Mouse (Mus musculus) C2C12 (cell line): Measurements from ENCODE around the gene Hoxb6. TPM values are rescaled to one million over a fixed set of nuclear protein-coding genes. Genes with fewer than 3 reads are reported as not detected.

Source experiments
- H3K27me3 ChIP-seq: one replicate; pipeline ENCODE4 v1.6.1; 2011; ENCODE audit not compliant: control insufficient read depth, insufficient read depth, insufficient read length
- H3K36me3 ChIP-seq: one replicate; pipeline ENCODE4 v1.6.1; 2011; ENCODE audit not compliant: control insufficient read depth, insufficient read depth
- H3K4me3 ChIP-seq: one replicate; pipeline ENCODE4 v1.5.1; 2011; ENCODE audit warnings: mild to moderate bottlenecking, control low read depth; ENCODE audit not compliant: poor library complexity, insufficient read depth, severe bottlenecking
- H3K79me2 ChIP-seq: one replicate; pipeline ENCODE4 v1.6.1; 2011; ENCODE audit not compliant: control insufficient read depth, insufficient read depth
- H3K79me3 ChIP-seq: one replicate; pipeline ENCODE4 v1.6.1; 2011; ENCODE audit warnings: low read depth, control low read depth
- H3ac ChIP-seq: one replicate; pipeline ENCODE3; 2011; ENCODE audit warnings: low read depth; ENCODE audit not compliant: control insufficient read depth, insufficient read length
- CEBPB ChIP-seq: IDR thresholded peaks from one replicate; pipeline ENCODE4 v1.6.1; 2011; ENCODE audit warnings: low read depth, mild to moderate bottlenecking, control low read depth, moderate library complexity
- CTCF ChIP-seq: IDR thresholded peaks from one replicate; pipeline ENCODE4 v1.5.1; 2011; ENCODE audit not compliant: control insufficient read depth, insufficient read depth, insufficient read length
- FOSL1 ChIP-seq: IDR thresholded peaks from one replicate; pipeline ENCODE4 v1.8.0; 2011; ENCODE audit warnings: mild to moderate bottlenecking, low read length; ENCODE audit not compliant: poor library complexity, insufficient read depth, severe bottlenecking
- MAX ChIP-seq: IDR thresholded peaks from one replicate; pipeline ENCODE4 v1.6.1; 2011; ENCODE audit warnings: mild to moderate bottlenecking, control low read depth
- MYOD1 ChIP-seq: IDR thresholded peaks from one replicate; pipeline ENCODE4 v1.6.1; 2011; ENCODE audit warnings: low read depth; ENCODE audit not compliant: control insufficient read depth, insufficient read length
- MYOG ChIP-seq: IDR thresholded peaks from one replicate; pipeline ENCODE4 v1.6.1; 2011; ENCODE audit not compliant: control insufficient read depth, insufficient read length; ENCODE audit errors: extremely low read depth
- USF1 ChIP-seq: IDR thresholded peaks from one replicate; pipeline ENCODE4 v1.6.1; 2011; ENCODE audit warnings: low read depth, mild to moderate bottlenecking, control low read depth, moderate library complexity
- long read RNA-seq, 2 experiments: library from polyadenylated mRNA; unstranded; transcript quantifications; one replicate each; pipeline ENCODE4 v2.0.0; 2019 to 2020
- polyA plus RNA-seq: library from polyadenylated mRNA; unstranded; fragments of >200 nt; fragmentation: generic; extraction: Trizol; gene quantifications from one replicate; pipeline ENCODE4 v1.2.1, GENCODE M21; 2012; ENCODE audit warnings: missing spikeins

Gene Hoxb6
- polyA plus RNA-seq: 0.05 TPM
- long read RNA-seq, experiment 1: 0 reads
- long read RNA-seq, experiment 2: 0 reads

DNA sequence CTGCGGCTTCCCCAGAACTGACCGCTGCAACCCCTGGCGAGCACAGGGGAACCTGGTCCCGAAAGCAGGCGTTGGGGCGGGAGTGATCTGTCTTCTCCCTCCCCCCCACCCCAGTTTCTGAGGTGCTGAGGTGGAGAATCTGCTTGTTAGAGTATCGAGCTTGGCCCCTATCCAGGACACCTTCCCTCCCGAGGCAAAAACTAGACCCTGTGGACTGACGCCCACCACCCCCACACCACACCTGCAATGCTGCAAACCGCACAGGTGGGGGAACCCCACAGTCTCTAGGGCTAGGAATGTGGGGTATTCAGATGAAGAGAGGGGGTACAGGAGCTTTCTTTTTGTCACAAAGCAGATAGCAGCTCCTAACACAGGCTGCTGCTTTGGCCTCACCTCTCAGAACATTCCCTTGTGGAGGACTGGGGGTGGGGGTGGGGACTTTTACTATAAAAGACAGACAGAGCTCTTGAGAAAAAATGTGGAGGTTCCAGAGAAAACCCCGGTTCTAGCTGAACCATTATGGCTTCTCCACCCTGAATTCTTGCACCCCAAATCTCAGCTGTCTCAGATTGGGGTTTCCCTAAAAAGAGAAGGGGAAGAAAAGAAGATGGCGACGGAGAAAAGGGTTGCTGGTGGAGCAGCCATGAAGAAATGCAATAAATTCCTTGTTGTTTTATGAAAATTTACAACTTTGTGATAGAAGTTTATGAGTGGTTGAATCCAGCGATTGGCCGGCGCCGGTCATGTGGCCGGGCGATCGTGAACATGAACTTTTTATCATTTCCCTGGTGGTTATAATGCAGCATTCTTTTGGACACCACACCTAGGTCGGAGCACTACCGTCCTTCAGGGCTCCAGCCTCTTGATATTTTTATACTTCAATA is at the start of gene Hoxb6:
Gene Hoxb6 (plus strand): TSS at position 796 of the 884 bp plus-strand sequence.
- Histone ChIP-seq H3K79me2 (no peaks in the 10 kb centered on the region), H3ac (peak within 1 kb of the TSS; percentile 52), H3K36me3 (no peaks in the 10 kb centered on the region), H3K27me3 (peaks cover 89% of the 10 kb centered on the region), H3K79me3 (no peaks in the 10 kb centered on the region), H3K4me3 (no peak within 1 kb of the TSS)
- TF ChIP-seq MYOG (no peak), MAX (no peak), USF1 (no peak), MYOD1 (no peak), CTCF (no peak), FOSL1 (no peak), CEBPB (no peak)

DNA sequence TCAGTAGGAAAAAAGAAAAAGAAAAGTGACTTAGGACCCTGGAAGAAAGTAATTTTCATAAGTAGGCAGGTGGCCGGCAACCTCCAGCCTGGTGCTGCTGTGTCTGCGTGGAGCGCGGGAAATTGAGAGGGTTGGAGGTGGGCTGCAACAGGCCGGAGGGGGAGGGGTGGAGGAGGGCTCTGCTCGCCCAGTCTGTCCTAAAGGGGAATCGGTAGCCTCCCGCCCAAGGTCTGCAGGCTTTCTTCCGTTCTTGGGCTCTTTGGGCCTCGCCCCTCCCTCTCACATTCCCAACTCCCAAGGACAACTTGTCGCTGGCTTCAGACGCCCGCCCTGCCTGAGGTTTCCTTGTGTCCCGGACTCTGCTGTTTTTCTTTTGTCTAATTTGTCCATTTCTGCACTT is 41.4 kb upstream of the Hoxb6 start:
- Histone ChIP-seq H3K27me3 (peaks cover 72% of the 10 kb centered on the region), H3K79me3 (no peaks in the 10 kb centered on the region), H3K79me2 (no peaks in the 10 kb centered on the region), H3K36me3 (no peaks in the 10 kb centered on the region), H3ac (no peak overlapping the region), H3K4me3 (no peak overlapping the region)
- TF ChIP-seq MYOD1: no peak
- no peak for TF ChIP-seq USF1
- TF ChIP-seq FOSL1: no peak
- TF ChIP-seq MAX: no peak
- TF ChIP-seq CEBPB: no peak
- TF ChIP-seq MYOG: no peak
- no peak for TF ChIP-seq CTCF

DNA sequence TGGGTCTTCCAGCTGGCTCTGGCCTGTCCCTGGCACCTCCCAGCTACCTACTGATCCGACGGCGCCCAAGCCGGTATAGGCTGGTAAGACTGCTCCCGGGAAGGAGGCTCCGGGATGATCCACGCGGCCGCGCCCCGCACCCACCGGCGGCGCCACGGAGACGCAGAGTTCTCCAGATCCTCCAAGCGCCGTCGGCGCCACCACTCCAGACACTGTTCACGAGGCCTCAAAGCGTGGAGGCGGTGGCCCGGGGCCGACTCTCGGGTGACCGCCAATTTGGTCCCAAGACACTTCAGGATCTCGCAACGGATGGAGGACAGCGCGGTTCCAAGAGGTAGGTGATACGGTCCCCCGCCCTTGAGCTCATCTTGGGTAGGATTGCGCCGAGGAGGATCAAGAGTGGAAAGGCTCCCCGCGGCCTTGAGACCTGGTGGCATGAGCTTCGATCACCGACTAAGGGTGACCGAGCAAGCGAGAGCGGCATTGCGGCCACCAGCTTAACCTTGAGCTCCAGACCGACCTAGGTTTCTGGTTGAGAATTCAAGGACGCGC is 40.7 kb upstream of the Hoxb6 start:
- H3K4me3 ChIP-seq: no peak overlapping the region
- H3K27me3 ChIP-seq: peaks cover 75% of the 10 kb centered on the region
- no peaks in the 10 kb centered on the region for H3K79me3 ChIP-seq
- no peak overlapping the region for H3ac ChIP-seq
- TF ChIP-seq CEBPB: no peak
- TF ChIP-seq FOSL1: no peak
- no peak for TF ChIP-seq MAX
- TF ChIP-seq USF1: no peak
- TF ChIP-seq CTCF: no peak
- no peak for TF ChIP-seq MYOD1
- TF ChIP-seq MYOG: no peak
- H3K79me2 ChIP-seq: no peaks in the 10 kb centered on the region
- H3K36me3 ChIP-seq: no peaks in the 10 kb centered on the region

GRCm38 (mm10) chr11:96252541-96253120 is 39.6 kb upstream of the Hoxb6 start:
- H3ac ChIP-seq: no peak overlapping the region
- no peaks in the 10 kb centered on the region for H3K79me3 ChIP-seq
- TF ChIP-seq MYOD1: no peak
- TF ChIP-seq MAX: no peak
- no peak for TF ChIP-seq CEBPB
- TF ChIP-seq CTCF: no peak
- no peak for TF ChIP-seq FOSL1
- H3K79me2 ChIP-seq: no peaks in the 10 kb centered on the region
- H3K27me3 ChIP-seq: peaks cover 79% of the 10 kb centered on the region
- no peaks in the 10 kb centered on the region for H3K36me3 ChIP-seq
- no peak overlapping the region for H3K4me3 ChIP-seq

- Histone ChIP-seq H3K4me3 (no peak overlapping the region), H3ac (no peak overlapping the region), H3K79me2 (no peaks in the 10 kb centered on the region), H3K79me3 (no peaks in the 10 kb centered on the region), H3K36me3 (no peaks in the 10 kb centered on the region), H3K27me3 (peaks cover 79% of the 10 kb centered on the region)
- TF ChIP-seq CTCF (no peak), FOSL1 (no peak), MYOD1 (no peak), USF1 (no peak), CEBPB (no peak), MAX (no peak), MYOG (no peak)
Observed at GRCm38 (mm10) chr11:96254221-96254620, 38.1 kb upstream of the Hoxb6 start.
